Mouse (Mus musculus) brain, adult 2 months (tissue): ENCODE data around the gene Hps6.
A peak's percentile ranks its signal among the peaks of the same experiment; 100 is the strongest.

Experiments used
- DNase-seq: peaks from one replicate; pipeline ENCODE4 v3.0.0; 2011; ENCODE audit warnings: low read depth, low spot score

Hps6 gene

GRCm38 (mm10) chr19:46044993-46045695 is 41.8 kb downstream of the Hps6 start, which contains the start of gene Ldb1:
Ldb1 (minus strand) TSS chr19:46045214.
- peak; percentile 96 for DNase-seq

GRCm38 (mm10) chr19:46045696-46046311 is 42.5 kb downstream of the Hps6 start:
- peak; percentile 87 for DNase-seq

DNA sequence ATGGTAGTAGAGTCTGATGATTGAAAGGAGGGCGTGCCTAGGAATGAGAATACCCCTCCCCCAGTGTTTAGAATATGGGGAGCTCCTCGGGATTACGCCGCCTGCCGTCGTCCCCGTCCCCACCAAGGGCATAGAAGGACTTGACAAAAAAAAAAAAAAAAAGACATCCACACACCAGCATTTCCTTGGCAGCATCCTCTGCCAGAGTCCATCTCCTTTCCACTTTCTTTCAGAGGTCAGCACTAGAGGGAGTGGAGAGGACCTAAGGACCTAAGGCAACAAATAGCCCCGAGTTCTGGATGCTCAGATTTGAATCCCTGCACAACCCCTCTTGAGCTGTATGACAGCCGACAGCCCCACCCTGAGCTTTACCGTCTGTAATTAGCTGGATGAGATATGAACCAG is 43.3 kb downstream of the Hps6 start:
- DNase-seq = peak; percentile 27

DNA sequence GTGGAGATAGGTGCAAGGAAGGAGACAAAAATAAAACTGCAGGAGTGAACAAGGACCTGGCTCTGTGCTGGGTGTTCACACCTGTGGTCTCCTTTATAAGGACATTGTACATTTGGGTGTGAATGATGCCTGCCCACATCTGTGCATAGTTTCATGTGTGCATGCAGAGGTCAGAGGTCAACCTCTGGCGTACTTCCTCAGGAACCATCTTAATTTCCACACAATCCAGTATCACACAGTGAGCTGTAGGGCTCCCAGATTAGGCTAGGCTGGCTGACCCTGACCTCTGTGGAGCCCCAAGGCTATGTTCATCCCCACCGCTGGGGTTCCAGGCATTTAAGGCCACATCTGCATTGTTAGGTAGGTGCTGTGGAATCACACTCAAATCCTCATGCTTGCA is 44.1 kb downstream of the Hps6 start:
- no peak for DNase-seq

GRCm38 (mm10) chr19:46049129-46049528 is 45.8 kb downstream of the Hps6 start:
- no peak for DNase-seq

DNA sequence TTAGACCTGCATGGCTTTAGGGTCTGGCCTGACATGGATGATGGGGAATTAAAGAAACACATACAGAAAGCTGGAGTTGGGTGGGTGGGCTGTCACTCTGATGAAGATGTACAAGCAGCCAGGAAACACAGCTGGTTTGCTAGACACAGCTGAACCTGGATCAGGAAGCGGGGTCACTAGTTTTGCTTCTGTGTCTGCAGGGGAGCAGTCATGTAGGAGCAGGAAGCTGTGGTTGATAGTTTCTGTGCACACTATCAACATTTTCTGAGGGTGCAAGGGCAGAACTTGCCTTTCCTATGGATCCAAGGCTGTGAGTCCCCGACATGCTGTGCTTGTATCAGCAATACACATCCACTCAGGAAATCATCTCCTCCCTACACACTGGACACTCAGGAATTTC is 47.2 kb downstream of the Hps6 start:
- DNase-seq = no peak
